Mouse (Mus musculus) E14TG2a.4 (cell line): Measurements from ENCODE around the gene Plekhg3.

Experiments used
- CTCF ChIP-seq: conservative IDR thresholded peaks from 2 replicates; pipeline ENCODE4 v1.5.1; 2014; ENCODE audit warnings: low read length
- NANOG ChIP-seq: IDR thresholded peaks from 2 replicates; pipeline ENCODE4 v1.6.1; 2014; ENCODE audit warnings: borderline replicate concordance, low read length, mixed read lengths
- POU5F1 ChIP-seq: IDR thresholded peaks from 2 replicates; pipeline ENCODE4 v1.6.1; 2014; ENCODE audit warnings: low read length, borderline replicate concordance

DNA sequence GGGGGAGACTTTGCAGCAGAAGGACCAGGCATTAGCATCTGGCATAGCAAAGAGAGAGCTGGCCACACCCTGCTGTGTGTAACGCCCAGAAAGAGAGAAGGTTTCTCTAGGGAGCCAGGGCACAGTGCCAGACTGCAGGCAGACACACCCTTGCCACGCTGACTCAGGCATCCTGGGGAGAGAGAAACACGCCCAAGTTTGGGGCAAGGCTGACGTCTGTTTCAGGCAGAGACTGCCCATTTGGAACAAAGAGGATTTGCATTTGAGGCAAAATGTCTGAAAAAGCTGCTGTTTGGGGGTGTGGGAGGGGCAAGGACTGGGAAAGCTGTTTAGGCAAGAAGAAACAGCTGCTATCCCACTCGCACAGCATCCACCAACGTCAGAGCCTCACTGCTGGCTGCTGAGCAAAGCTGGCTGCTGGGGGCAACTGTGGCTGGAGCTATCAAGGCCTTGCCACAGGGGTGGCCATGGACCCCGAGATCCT is 63.2 kb downstream of the Plekhg3 start:
- TF ChIP-seq CTCF (no peak), POU5F1 (no peak), NANOG (no peak)
